Comparison of ENCODE assay signal across 14 mouse cellular contexts in genomic region chr8:113803830-113804611, GRCm38 (mm10). TPM values are rescaled to one million over a fixed set of nuclear protein-coding genes. Genes with fewer than 3 reads are reported as not detected.
DNase-seq lines count a peak whose midpoint lies in the region; ATAC-seq lines count a peak whose summit lies in the region.
"Had no signal": no experiment of that assay in that cellular context is flagged by ENCODE, and none has a peak within 500 bp of the region (broad histone marks: within the 10 kb centered on the region; RNA-seq: fewer than 3 reads in every experiment).

No protein-coding gene starts in this region.

- no peaks in the 10 kb centered on the region for H3K36me3 ChIP-seq in intestine, embryonic 14.5 days (ENCODE audit: control insufficient read depth, insufficient read depth, low read length)
- H3K36me3 ChIP-seq in intestine, embryonic 15.5 days = no peaks in the 10 kb centered on the region
- H3K36me3 ChIP-seq in embryonic facial prominence, embryonic 14.5 days (ENCODE audit: control insufficient read depth, insufficient read depth, low read length) = no peaks in the 10 kb centered on the region
- H3K36me3 ChIP-seq: kidney, embryonic 15.5 days; midbrain, embryonic 12.5 days had no signal

- no peaks in the 10 kb centered on the region for H3K9me3 ChIP-seq in intestine, embryonic 14.5 days (ENCODE audit: control insufficient read depth, low read length)
- H3K9me3 ChIP-seq in intestine, embryonic 15.5 days = no peaks in the 10 kb centered on the region
- no peaks in the 10 kb centered on the region for H3K9me3 ChIP-seq in embryonic facial prominence, embryonic 14.5 days (ENCODE audit: control insufficient read depth, low read length)
- H3K9me3 ChIP-seq: kidney, embryonic 15.5 days; midbrain, embryonic 12.5 days had no signal

- ATAC-seq in intestine, embryonic 14.5 days (replicated peaks; ENCODE audit: low FRiP score, low TSS enrichment, low read depth) = no peak
- no peak for ATAC-seq in intestine, embryonic 15.5 days
- no peak for ATAC-seq in embryonic facial prominence, embryonic 14.5 days (ENCODE audit: low read depth)
- no peak for ATAC-seq in megakaryocyte-erythroid progenitor cell, adult 5-6 weeks (replicated peaks; ENCODE audit: low FRiP score, low TSS enrichment, poor library complexity, severe bottlenecking)

- no peak overlapping the region for H3K4me3 ChIP-seq in intestine, embryonic 14.5 days (ENCODE audit: low read depth, low read length)
- no peak overlapping the region for H3K4me3 ChIP-seq in intestine, embryonic 15.5 days (replicated peaks)
- no peak overlapping the region for H3K4me3 ChIP-seq in embryonic facial prominence, embryonic 14.5 days (ENCODE audit: low read depth, low read length)
- H3K4me3 ChIP-seq: kidney, embryonic 15.5 days; midbrain, embryonic 12.5 days had no signal

- no peak overlapping the region for H3K4me2 ChIP-seq in intestine, embryonic 14.5 days (ENCODE audit: low read length)
- H3K4me2 ChIP-seq in intestine, embryonic 15.5 days (replicated peaks) = no peak overlapping the region
- H3K4me2 ChIP-seq in embryonic facial prominence, embryonic 14.5 days (ENCODE audit: low read depth, low read length) = peak overlapping the region; percentile 18; the same call in 1 of the 2 replicates
- H3K4me2 ChIP-seq: kidney, embryonic 15.5 days; liver, embryonic 11.5 days; midbrain, embryonic 12.5 days had no signal

- 73% methylated on average over 12 of the region's 12 CpGs for whole genome bisulfite sequencing in intestine, embryonic 14.5 days
- WGBS in intestine, embryonic 15.5 days = 71% methylated on average over 12 of the region's 12 CpGs
- WGBS in embryonic facial prominence, embryonic 14.5 days = 41% methylated on average over 12 of the region's 12 CpGs

- H3K27ac ChIP-seq in intestine, embryonic 14.5 days (ENCODE audit: low read depth) = no peak overlapping the region
- no peak overlapping the region for H3K27ac ChIP-seq in intestine, embryonic 15.5 days
- H3K27ac ChIP-seq in embryonic facial prominence, embryonic 14.5 days (replicated peaks; ENCODE audit: low read depth, low read length) = no peak overlapping the region
- H3K27ac ChIP-seq: kidney, embryonic 15.5 days; midbrain, embryonic 12.5 days had no signal

- DNase-seq in cerebellum, postnatal 10 days = peak; percentile 43 to 49
- no peak for DNase-seq in cerebellum, adult 8-10 months
- DNase-seq in intestine, embryonic 14.5 days (ENCODE audit: low spot score) = peak; percentile 38
- DNase-seq in NIH3T3 (ENCODE audit: low read depth) = peak; percentile 67
- peak; percentile 46 for DNase-seq in embryonic facial prominence, embryonic 14.5 days (ENCODE audit: low spot score)
- DNase-seq in kidney, postnatal 14 days = no peak
- DNase-seq: right cerebral cortex, postnatal 25 days had no signal

- no peaks in the 10 kb centered on the region for H3K27me3 ChIP-seq in intestine, embryonic 14.5 days (replicated peaks; ENCODE audit: control insufficient read depth, insufficient read depth, low read length)
- H3K27me3 ChIP-seq in intestine, embryonic 15.5 days (replicated peaks) = no peaks in the 10 kb centered on the region
- no peaks in the 10 kb centered on the region for H3K27me3 ChIP-seq in embryonic facial prominence, embryonic 14.5 days (replicated peaks; ENCODE audit: control insufficient read depth, insufficient read depth, low read length)
- H3K27me3 ChIP-seq: kidney, embryonic 15.5 days; midbrain, embryonic 12.5 days had no signal

- H3K9ac ChIP-seq in intestine, embryonic 14.5 days (ENCODE audit: low read length) = no peak overlapping the region
- H3K9ac ChIP-seq in intestine, embryonic 15.5 days = no peak overlapping the region
- H3K9ac ChIP-seq in embryonic facial prominence, embryonic 14.5 days (ENCODE audit: low read depth, low read length) = no peak overlapping the region
- H3K9ac ChIP-seq: kidney, embryonic 15.5 days; midbrain, embryonic 12.5 days had no signal

- no peaks in the 10 kb centered on the region for H3K4me1 ChIP-seq in intestine, embryonic 14.5 days (replicated peaks; ENCODE audit: control insufficient read depth, insufficient read depth, low read length)
- H3K4me1 ChIP-seq in intestine, embryonic 15.5 days (replicated peaks) = no peaks in the 10 kb centered on the region
- H3K4me1 ChIP-seq in embryonic facial prominence, embryonic 14.5 days (ENCODE audit: control insufficient read depth, insufficient read depth, low read length) = peaks cover 9% of the 10 kb centered on the region
- H3K4me1 ChIP-seq: kidney, embryonic 15.5 days; midbrain, embryonic 12.5 days had no signal

RNA-seq across cellular contexts. Expression of gene Adamts18, which starts 44.5 kb away (rescaled TPM):
- polyA plus RNA-seq in intestine, embryonic 14.5 days (2014; fragmentation: Nextera tagmentation; extraction: Ambion mirVana) = 0.51 and 0.58 TPM in 2 replicates
- 0.45 and 0.48 TPM in 2 replicates for polyA plus RNA-seq in intestine, embryonic 15.5 days (2015; fragmentation: Nextera tagmentation; extraction: Ambion mirVana)
- polyA plus RNA-seq in embryonic facial prominence, embryonic 14.5 days (2014; fragmentation: Nextera tagmentation; extraction: Ambion mirVana) = 4.5 and 4.6 TPM in 2 replicates
- total RNA-seq in megakaryocyte-erythroid progenitor cell, adult 5-6 weeks (2014; fragmentation: Nextera tagmentation) = not detected in 2 replicates
- total RNA-seq in megakaryocyte-erythroid progenitor cell, adult 5-6 weeks (2017) = not detected in 2 replicates
- total RNA-seq: common myeloid progenitor, adult 5-6 weeks; heart, adult 8-10 months had no signal

Comparison
In these comparisons a context has a peak if more than half of its experiments do, and no peak if none do; other contexts are left out.
1. DNase-seq: peak in cerebellum, postnatal 10 days (2 of 2), intestine, embryonic 14.5 days (single experiment), NIH3T3 (single experiment) and embryonic facial prominence, embryonic 14.5 days (single experiment); none in cerebellum, adult 8-10 months (single experiment) and kidney, postnatal 14 days (single experiment).